Mouse (Mus musculus) cerebellum, adult 9-10 months (tissue): ENCODE data around the gene Gng12.

ENCODE experiments used
- DNase-seq: peaks from one replicate; pipeline ENCODE4 v3.0.0; 2022

The Gng12 gene

DNA sequence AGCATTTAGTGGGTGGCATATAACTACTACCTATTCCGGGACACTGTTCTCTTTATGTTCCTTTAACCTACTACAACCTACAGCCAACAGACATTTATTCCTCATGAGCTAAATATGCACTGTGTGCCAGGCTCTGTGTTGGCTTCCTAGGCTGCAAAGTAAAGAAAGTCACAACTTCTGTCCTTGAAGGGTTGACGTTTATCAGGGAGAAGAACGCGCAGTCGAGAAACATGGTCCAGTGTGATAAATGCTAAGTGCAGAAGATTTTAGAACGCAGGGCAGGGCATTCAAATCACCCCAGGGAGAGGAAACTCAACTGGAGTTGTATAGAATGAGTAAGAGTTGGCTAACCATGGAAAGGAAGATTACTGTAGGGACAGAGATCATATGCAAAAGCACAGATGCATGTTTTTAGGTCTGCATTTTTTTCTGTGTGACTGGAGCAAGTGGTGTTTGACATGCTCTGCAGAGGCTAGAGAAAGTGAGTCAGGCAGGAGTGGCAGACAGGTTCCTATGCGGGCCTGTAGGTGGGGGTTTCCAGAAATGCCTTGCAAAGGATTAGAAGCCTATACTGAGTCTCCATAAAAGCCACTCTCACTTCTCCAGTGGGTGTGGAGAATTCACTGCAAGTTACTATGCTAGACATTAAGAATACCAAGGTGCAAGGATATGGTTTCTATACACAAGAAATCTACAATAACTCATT is 161.9 kb downstream of the Gng12 start:
- DNase-seq: no peak

GRCm38 (mm10) chr6:67060057-67060456 is 163.9 kb downstream of the Gng12 start:
- no peak for DNase-seq

DNA sequence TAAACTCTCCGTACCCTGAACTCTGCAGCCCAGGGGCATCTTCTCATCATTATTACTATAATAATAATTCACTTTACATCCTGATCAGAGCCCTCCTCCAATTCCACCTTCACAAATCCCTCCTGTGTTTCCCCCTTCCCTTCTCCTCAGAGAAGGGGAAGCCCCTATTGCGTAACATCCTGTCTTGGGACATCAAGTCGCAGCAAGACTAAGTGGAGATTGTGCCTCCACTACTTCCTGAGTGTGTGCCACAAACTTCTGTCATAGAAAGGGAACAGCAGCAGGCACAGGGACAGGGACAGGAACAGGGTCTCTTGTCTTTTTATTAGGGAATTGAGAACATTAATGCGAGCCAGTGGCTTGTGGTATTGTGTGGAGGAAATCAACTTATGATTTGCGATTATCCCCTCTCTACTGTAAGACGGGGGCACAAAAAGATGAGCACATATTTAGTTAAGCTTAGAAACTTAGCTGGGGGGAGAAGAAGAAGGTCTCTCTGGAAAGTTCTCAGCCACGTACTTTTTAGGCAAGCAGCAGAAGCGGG is 173.1 kb downstream of the Gng12 start:
- no peak for DNase-seq

GRCm38 (mm10) chr6:67069800-67070315 is 173.7 kb downstream of the Gng12 start:
- DNase-seq: no peak
